Mouse (Mus musculus): Measurements from ENCODE around the gene Mtcl1. TPM values are rescaled to one million over a fixed set of nuclear protein-coding genes. Genes with fewer than 3 reads are reported as not detected.
"Not testable (repeated sequence)": the region's sequence is repeated elsewhere in the genome, so short reads cannot be mapped to it uniquely, and the experiment has no call there.

Gene Mtcl1
- polyA plus RNA-seq, 1 experiment, result 91.0 TPM

DNA sequence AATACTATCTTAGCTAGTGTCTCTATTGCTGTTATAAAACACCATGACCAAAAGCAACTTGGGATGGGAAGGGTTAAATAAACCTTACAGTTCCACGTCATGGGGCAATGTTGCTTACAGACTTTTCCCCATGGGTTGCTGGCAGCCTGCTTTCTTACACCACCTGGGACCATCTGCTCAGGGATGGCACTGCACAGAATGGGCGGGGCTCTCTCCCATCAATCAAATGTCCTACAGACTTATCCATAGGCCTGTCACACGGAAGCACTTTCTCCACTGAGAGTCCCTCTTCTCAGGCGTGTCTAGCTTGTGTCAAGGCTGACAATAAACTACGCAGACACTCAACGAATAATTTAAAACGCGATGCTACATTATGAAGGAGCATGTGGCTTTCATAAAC, 12.7 kb downstream of the Mtcl1 start:
- no peak for TF ChIP-seq POLR2A (IDR thresholded peaks at IDR 0.05; ENCODE audit: insufficient read depth, low read length)
- TF ChIP-seq EP300 (IDR thresholded peaks at IDR 0.05; ENCODE audit: insufficient read depth, low read depth, low read length), result no peak
- TF ChIP-seq CTCF (IDR thresholded peaks at IDR 0.05; ENCODE audit: low read depth, low read length), result no peak
- H3K4me1 ChIP-seq (ENCODE audit: control insufficient read depth, insufficient read depth, low read length), result peaks cover 5% of the 10 kb centered on the region
- H3K27me3 ChIP-seq (ENCODE audit: control insufficient read depth, insufficient read depth, low read length, poor library complexity, severe bottlenecking), result no peaks in the 10 kb centered on the region
- peaks cover 48% of the 10 kb centered on the region for H3K36me3 ChIP-seq (ENCODE audit: control insufficient read depth, insufficient read depth, low read length, poor library complexity, severe bottlenecking)
- no peak overlapping the region for H3K4me3 ChIP-seq (ENCODE audit: low read depth, low read length)
- H3K9me3 ChIP-seq (replicated peaks; ENCODE audit: control insufficient read depth, insufficient read depth, low read length, poor library complexity, severe bottlenecking), result no peaks in the 10 kb centered on the region
- H3K9ac ChIP-seq (ENCODE audit: low read depth, poor library complexity, severe bottlenecking), result no peak overlapping the region
- H3K27ac ChIP-seq (ENCODE audit: insufficient read depth, low read length), result no peak overlapping the region

DNA sequence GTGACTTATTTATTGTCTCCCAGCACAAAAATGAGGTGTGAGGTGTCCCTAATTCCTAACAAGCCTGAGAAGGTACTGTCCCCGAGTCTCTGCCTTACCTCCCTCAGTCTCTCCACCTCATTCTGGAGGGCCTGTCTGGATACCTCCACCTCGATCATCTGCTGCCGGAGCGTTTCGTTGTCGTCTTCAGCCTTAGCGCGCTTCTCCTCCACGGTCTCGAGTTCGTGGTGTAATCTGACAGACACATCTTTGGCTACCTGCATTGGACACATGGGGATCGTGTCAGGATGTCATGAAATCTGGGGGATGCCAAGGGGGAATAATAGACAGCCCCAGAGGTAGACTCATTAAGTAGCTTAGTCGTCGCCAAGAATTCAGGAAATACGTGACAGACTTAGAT, 13.6 kb downstream of the Mtcl1 start:
- H3K27ac ChIP-seq (ENCODE audit: insufficient read depth, low read length), result no peak overlapping the region
- peaks cover 5% of the 10 kb centered on the region for H3K4me1 ChIP-seq (ENCODE audit: control insufficient read depth, insufficient read depth, low read length)
- H3K27me3 ChIP-seq (ENCODE audit: control insufficient read depth, insufficient read depth, low read length, poor library complexity, severe bottlenecking), result no peaks in the 10 kb centered on the region
- TF ChIP-seq CTCF (IDR thresholded peaks at IDR 0.05; ENCODE audit: low read depth, low read length), result no peak
- TF ChIP-seq EP300 (IDR thresholded peaks at IDR 0.05; ENCODE audit: insufficient read depth, low read depth, low read length), result no peak
- TF ChIP-seq POLR2A (IDR thresholded peaks at IDR 0.05; ENCODE audit: insufficient read depth, low read length), result no peak
- H3K4me3 ChIP-seq (ENCODE audit: low read depth, low read length), result no peak overlapping the region
- H3K9ac ChIP-seq (ENCODE audit: low read depth, poor library complexity, severe bottlenecking), result no peak overlapping the region
- H3K36me3 ChIP-seq (ENCODE audit: control insufficient read depth, insufficient read depth, low read length, poor library complexity, severe bottlenecking), result peaks cover 51% of the 10 kb centered on the region
- no peaks in the 10 kb centered on the region for H3K9me3 ChIP-seq (replicated peaks; ENCODE audit: control insufficient read depth, insufficient read depth, low read length, poor library complexity, severe bottlenecking)

- TF ChIP-seq CTCF (IDR thresholded peaks at IDR 0.05; ENCODE audit: low read depth, low read length) (no peak), EP300 (IDR thresholded peaks at IDR 0.05; ENCODE audit: insufficient read depth, low read depth, low read length) (no peak)
- H3K4me1 ChIP-seq (ENCODE audit: control insufficient read depth, insufficient read depth, low read length), result peaks cover 5% of the 10 kb centered on the region
- no peak overlapping the region for H3K27ac ChIP-seq (ENCODE audit: insufficient read depth, low read length)
- no peak overlapping the region for H3K9ac ChIP-seq (ENCODE audit: low read depth, poor library complexity, severe bottlenecking)
- no peaks in the 10 kb centered on the region for H3K27me3 ChIP-seq (ENCODE audit: control insufficient read depth, insufficient read depth, low read length, poor library complexity, severe bottlenecking)
- peaks cover 59% of the 10 kb centered on the region for H3K36me3 ChIP-seq (ENCODE audit: control insufficient read depth, insufficient read depth, low read length, poor library complexity, severe bottlenecking)
- H3K9me3 ChIP-seq (replicated peaks; ENCODE audit: control insufficient read depth, insufficient read depth, low read length, poor library complexity, severe bottlenecking), result no peaks in the 10 kb centered on the region
- H3K4me3 ChIP-seq (ENCODE audit: low read depth, low read length), result no peak overlapping the region
Observed at GRCm38 (mm10) chr17:66435007-66435406, 14.5 kb downstream of the Mtcl1 start.

- Histone ChIP-seq H3K4me3 (ENCODE audit: low read depth, low read length) (no peak overlapping the region), H3K4me1 (ENCODE audit: control insufficient read depth, insufficient read depth, low read length) (peaks cover 2% of the 10 kb centered on the region), H3K27ac (ENCODE audit: insufficient read depth, low read length) (no peak overlapping the region), H3K36me3 (ENCODE audit: control insufficient read depth, insufficient read depth, low read length, poor library complexity, severe bottlenecking) (peaks cover 59% of the 10 kb centered on the region), H3K27me3 (ENCODE audit: control insufficient read depth, insufficient read depth, low read length, poor library complexity, severe bottlenecking) (no peaks in the 10 kb centered on the region), H3K9me3 (replicated peaks; ENCODE audit: control insufficient read depth, insufficient read depth, low read length, poor library complexity, severe bottlenecking) (no peaks in the 10 kb centered on the region), H3K9ac (ENCODE audit: low read depth, poor library complexity, severe bottlenecking) (no peak overlapping the region)
- TF ChIP-seq CTCF (IDR thresholded peaks at IDR 0.05; ENCODE audit: low read depth, low read length) (no peak), EP300 (IDR thresholded peaks at IDR 0.05; ENCODE audit: insufficient read depth, low read depth, low read length) (no peak), POLR2A (IDR thresholded peaks at IDR 0.05; ENCODE audit: insufficient read depth, low read length) (no peak)
Observed at GRCm38 (mm10) chr17:66434566-66434965, 15.0 kb downstream of the Mtcl1 start.

DNA sequence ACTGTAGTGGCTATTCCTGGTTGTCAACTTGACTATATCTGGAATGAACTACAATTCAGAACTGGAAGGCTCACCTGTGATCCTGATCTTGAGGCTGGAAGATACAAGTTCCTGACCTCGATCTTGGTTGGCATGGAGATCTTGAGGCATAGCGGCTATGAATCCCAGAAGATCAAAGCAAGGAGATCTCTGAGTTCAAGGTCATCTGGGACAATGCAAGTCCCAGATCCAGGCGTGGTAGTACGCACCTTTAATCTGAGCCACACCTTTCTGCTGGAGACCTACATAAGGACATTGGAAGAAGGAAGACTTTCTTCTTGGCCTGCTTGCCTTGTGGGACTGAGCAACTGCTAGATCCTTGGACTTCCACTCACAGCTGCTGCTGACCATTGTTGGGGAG, 24.9 kb downstream of the Mtcl1 start:
- not testable (repeated sequence) for H3K27me3 ChIP-seq (ENCODE audit: control insufficient read depth, insufficient read depth, low read length, poor library complexity, severe bottlenecking); H3K9ac ChIP-seq (ENCODE audit: low read depth, poor library complexity, severe bottlenecking); H3K9me3 ChIP-seq (replicated peaks; ENCODE audit: control insufficient read depth, insufficient read depth, low read length, poor library complexity, severe bottlenecking); H3K4me1 ChIP-seq (ENCODE audit: control insufficient read depth, insufficient read depth, low read length); H3K4me3 ChIP-seq (ENCODE audit: low read depth, low read length); H3K27ac ChIP-seq (ENCODE audit: insufficient read depth, low read length)
- H3K36me3 ChIP-seq (ENCODE audit: control insufficient read depth, insufficient read depth, low read length, poor library complexity, severe bottlenecking), result peaks cover 42% of the 10 kb centered on the region

DNA sequence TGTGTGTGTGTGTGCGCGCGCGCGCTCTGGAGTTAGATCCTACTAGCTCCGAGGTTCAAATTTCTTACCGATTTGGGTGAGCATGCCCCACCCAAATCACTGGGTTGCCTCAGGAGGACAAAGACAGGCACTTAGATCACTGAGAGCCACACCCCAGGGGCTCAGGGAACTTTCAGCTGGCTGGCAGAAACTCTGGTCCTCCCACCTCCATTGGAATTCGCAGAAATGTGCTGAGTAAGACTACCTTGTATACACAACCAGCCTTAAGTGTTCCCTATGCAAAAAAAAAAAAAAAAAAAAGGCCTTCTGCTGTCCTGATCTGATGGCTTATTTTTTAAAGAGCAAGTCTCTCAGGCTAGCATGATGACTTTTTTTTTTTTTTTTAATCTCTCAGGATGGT, 30.1 kb downstream of the Mtcl1 start:
- Histone ChIP-seq H3K27ac (ENCODE audit: insufficient read depth, low read length) (peak overlapping the region; percentile 78), H3K9ac (ENCODE audit: low read depth, poor library complexity, severe bottlenecking) (no peak overlapping the region)

More for the DNA sequence above, 30.1 kb downstream of the Mtcl1 start:
- peaks cover 7% of the 10 kb centered on the region for H3K4me1 ChIP-seq (ENCODE audit: control insufficient read depth, insufficient read depth, low read length)
- H3K9me3 ChIP-seq (replicated peaks; ENCODE audit: control insufficient read depth, insufficient read depth, low read length, poor library complexity, severe bottlenecking), result no peaks in the 10 kb centered on the region
- peaks cover 26% of the 10 kb centered on the region for H3K36me3 ChIP-seq (ENCODE audit: control insufficient read depth, insufficient read depth, low read length, poor library complexity, severe bottlenecking)
- H3K27me3 ChIP-seq (ENCODE audit: control insufficient read depth, insufficient read depth, low read length, poor library complexity, severe bottlenecking), result no peaks in the 10 kb centered on the region
- TF ChIP-seq POLR2A (IDR thresholded peaks at IDR 0.05; ENCODE audit: insufficient read depth, low read length) (no peak), CTCF (IDR thresholded peaks at IDR 0.05; ENCODE audit: low read depth, low read length) (no peak), EP300 (IDR thresholded peaks at IDR 0.05; ENCODE audit: insufficient read depth, low read depth, low read length) (peak; percentile 81)
- H3K4me3 ChIP-seq (ENCODE audit: low read depth, low read length), result no peak overlapping the region

Data from ES-Bruce4 (cell line).